In the genomic region with DNA sequence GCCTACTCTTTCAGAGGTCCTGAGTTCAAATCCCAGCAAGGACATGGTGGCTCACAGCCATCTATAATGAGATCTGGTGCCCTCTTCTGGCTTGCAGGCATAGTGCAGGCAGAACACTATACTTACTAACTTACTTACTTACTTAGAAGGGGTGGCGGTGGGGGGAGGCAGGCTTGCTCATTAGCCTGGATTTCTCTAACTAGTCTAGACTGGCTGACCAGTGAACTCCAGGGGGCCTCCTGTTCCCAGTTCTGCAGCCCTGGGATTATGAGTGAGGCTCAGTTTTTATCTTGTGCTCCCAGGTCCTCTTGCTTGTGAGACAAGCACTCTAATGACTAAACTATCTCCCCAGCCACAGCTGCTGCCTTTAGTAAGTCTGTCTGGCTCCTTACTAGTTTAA, we compare ENCODE assay signal across 12 mouse cellular contexts. TPM values are rescaled to one million over a fixed set of nuclear protein-coding genes. Genes with fewer than 3 reads are reported as not detected.
DNase-seq lines count a peak whose midpoint lies in the region; ATAC-seq and TF ChIP-seq lines count a peak whose summit lies in the region.
"Had no signal": no experiment of that assay in that cellular context is flagged by ENCODE, and none has a peak within 500 bp of the region (broad histone marks: within the 10 kb centered on the region; RNA-seq: fewer than 3 reads in every experiment).

No protein-coding gene starts in this region.

- H3K4me1 ChIP-seq in midbrain, postnatal 0 days (ENCODE audit: insufficient read depth, low read length), result no peaks in the 10 kb centered on the region
- peaks cover 6% of the 10 kb centered on the region; the same call in 1 of the 2 replicates for H3K4me1 ChIP-seq in midbrain, embryonic 10.5 days
- H3K4me1 ChIP-seq in liver, embryonic 13.5 days (replicated peaks), result peaks cover 16% of the 10 kb centered on the region
- H3K4me1 ChIP-seq: heart, embryonic 15.5 days had no signal

- no peaks in the 10 kb centered on the region for H3K27me3 ChIP-seq in midbrain, postnatal 0 days (ENCODE audit: insufficient read depth, low read length)
- no peaks in the 10 kb centered on the region for H3K27me3 ChIP-seq in midbrain, embryonic 10.5 days (ENCODE audit: low read depth, poor library complexity, severe bottlenecking)
- no peaks in the 10 kb centered on the region for H3K27me3 ChIP-seq in liver, embryonic 13.5 days
- H3K27me3 ChIP-seq: heart, embryonic 15.5 days had no signal

- peaks cover 56% of the 10 kb centered on the region for H3K36me3 ChIP-seq in midbrain, postnatal 0 days (ENCODE audit: insufficient read depth, low read length)
- H3K36me3 ChIP-seq in midbrain, embryonic 10.5 days, result peaks cover 98% of the 10 kb centered on the region
- H3K36me3 ChIP-seq in liver, embryonic 13.5 days, result peaks cover 88% of the 10 kb centered on the region

- no peak overlapping the region for H3K4me2 ChIP-seq in midbrain, postnatal 0 days (ENCODE audit: low read depth, low read length, poor library complexity, severe bottlenecking)
- no peak overlapping the region for H3K4me2 ChIP-seq in liver, embryonic 13.5 days
- H3K4me2 ChIP-seq: heart, embryonic 15.5 days had no signal

- H3K4me3 ChIP-seq in midbrain, postnatal 0 days (ENCODE audit: low read depth, low read length), result no peak overlapping the region
- no peak overlapping the region for H3K4me3 ChIP-seq in midbrain, embryonic 10.5 days
- no peak overlapping the region for H3K4me3 ChIP-seq in liver, embryonic 13.5 days (replicated peaks)
- H3K4me3 ChIP-seq: heart, embryonic 15.5 days had no signal

- DNase-seq in cerebellum, postnatal 10 days, result peak; percentile 34 to 44
- DNase-seq in cerebellum, adult 18-20 months, result no peak
- no peak for DNase-seq in midbrain, postnatal 0 days (ENCODE audit: low spot score)
- DNase-seq in midbrain, embryonic 10.5 days (ENCODE audit: low spot score), result no peak
- peak; percentile 52 for DNase-seq in liver, embryonic 13.5 days
- peak; percentile 21 to 28 for DNase-seq in thymus, postnatal 36 days
- DNase-seq in neural tube, embryonic 10.5 days (ENCODE audit: extremely low spot score, low spot score), result no peak
- no peak for DNase-seq in right cerebral cortex, postnatal 25 days
- DNase-seq: cerebellum, adult 8-10 months had no signal

- H3K27ac ChIP-seq in midbrain, postnatal 0 days (ENCODE audit: low read depth, low read length), result no peak overlapping the region
- no peak overlapping the region for H3K27ac ChIP-seq in midbrain, embryonic 10.5 days (replicated peaks)
- no peak overlapping the region for H3K27ac ChIP-seq in liver, embryonic 13.5 days
- H3K27ac ChIP-seq: heart, embryonic 15.5 days had no signal

- no peaks in the 10 kb centered on the region for H3K9me3 ChIP-seq in midbrain, postnatal 0 days (ENCODE audit: low read length)
- no peaks in the 10 kb centered on the region for H3K9me3 ChIP-seq in midbrain, embryonic 10.5 days (replicated peaks)
- no peaks in the 10 kb centered on the region for H3K9me3 ChIP-seq in liver, embryonic 13.5 days (replicated peaks)
- H3K9me3 ChIP-seq: heart, embryonic 15.5 days had no signal

- ATAC-seq in midbrain, postnatal 0 days (ENCODE audit: low FRiP score), result no peak
- peak; percentile 86 for ATAC-seq in liver, embryonic 13.5 days (ENCODE audit: low read depth)

- no peak overlapping the region for H3K9ac ChIP-seq in midbrain, postnatal 0 days (replicated peaks; ENCODE audit: low read length, poor library complexity, severe bottlenecking)
- H3K9ac ChIP-seq in liver, embryonic 13.5 days, result no peak overlapping the region
- H3K9ac ChIP-seq: heart, embryonic 15.5 days had no signal

- peak; percentile 68 for TF ChIP-seq CTCF in midbrain, postnatal 0 days (IDR thresholded peaks at IDR 0.05)

- 100% methylated on average over 1 of the region's 1 CpGs for WGBS in midbrain, postnatal 0 days
- 95% methylated on average over 1 of the region's 1 CpGs for WGBS in midbrain, embryonic 10.5 days
- 82% methylated on average over 1 of the region's 1 CpGs for WGBS in liver, embryonic 13.5 days (ENCODE audit: insufficient replicate concordance)

RNA-seq across cellular contexts. Expression of a gene that starts 58.0 kb away (rescaled TPM):
- not detected in 2 replicates for total RNA-seq in midbrain, postnatal 0 days (2014; rRNA removed)
- polyA plus RNA-seq in midbrain, postnatal 0 days (2015; fragmentation: Nextera tagmentation; extraction: Ambion mirVana), result not detected in 2 replicates
- polyA plus RNA-seq in midbrain, embryonic 10.5 days (2016; fragmentation: Nextera tagmentation; extraction: Ambion mirVana), result 0.09 and 0.12 TPM in 2 replicates
- polyA plus RNA-seq in liver, embryonic 13.5 days (2015; fragmentation: Nextera tagmentation; extraction: Ambion mirVana), result 0.15 and 0.27 TPM in 2 replicates
- total RNA-seq: left cerebral cortex, postnatal 14 days had no signal
- polyA plus RNA-seq: neural tube, embryonic 11.5 days had no signal

Comparison
In these comparisons a context has a peak if more than half of its experiments do, and no peak if none do; other contexts are left out.
1. DNase-seq: peak in cerebellum, postnatal 10 days (2 of 2), liver, embryonic 13.5 days (single experiment) and thymus, postnatal 36 days (2 of 2); none in cerebellum, adult 18-20 months (0 of 2), midbrain, postnatal 0 days (single experiment), midbrain, embryonic 10.5 days (single experiment), neural tube, embryonic 10.5 days (single experiment) and right cerebral cortex, postnatal 25 days (single experiment).